Mouse (Mus musculus): ENCODE data around the gene Capn2. TPM values are rescaled to one million over a fixed set of nuclear protein-coding genes. Genes with fewer than 3 reads are reported as not detected.

The Capn2 gene
- total and polyA plus RNA-seq, 3 experiments = 10.6 to 19.3 TPM; not detected in 1

DNA sequence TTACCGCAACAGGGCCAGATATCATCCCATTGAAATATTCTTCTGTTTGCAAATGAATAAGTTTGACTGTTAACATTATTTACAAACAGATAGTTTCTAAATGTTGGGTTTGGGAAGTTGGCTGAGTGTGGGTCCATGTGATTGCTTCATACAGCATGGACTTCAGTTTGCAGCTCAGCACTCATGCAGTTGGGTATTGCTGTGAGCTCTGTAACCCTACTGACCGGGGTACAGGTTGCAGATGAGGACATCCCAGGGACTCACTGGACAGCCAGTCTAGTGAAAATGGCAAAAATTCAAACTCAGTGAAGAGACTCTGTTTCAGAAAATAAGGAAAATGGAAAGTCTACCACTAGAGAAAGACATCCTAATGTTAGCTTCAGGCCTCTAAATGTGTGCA lies 86.7 kb downstream of the Capn2 start:
- TF ChIP-seq SMC3 (IDR thresholded peaks at IDR 0.05; ENCODE audit: low read depth, low read length) (no peak), RCOR1 (IDR thresholded peaks at IDR 0.05; ENCODE audit: low read depth, low read length) (no peak), NRF1 (IDR thresholded peaks at IDR 0.05; ENCODE audit: insufficient read depth, low read depth, low read length, poor library complexity, severe bottlenecking) (no peak), USF1 (IDR thresholded peaks at IDR 0.05; ENCODE audit: low read depth, low read length) (no peak), MAZ (IDR thresholded peaks at IDR 0.05; ENCODE audit: low read depth, low read length) (no peak), E2F4 (IDR thresholded peaks at IDR 0.05; ENCODE audit: borderline replicate concordance, low read depth, low read length) (no peak), MXI1 (IDR thresholded peaks at IDR 0.05; ENCODE audit: low read depth, low read length) (no peak), RAD21 (IDR thresholded peaks at IDR 0.05; ENCODE audit: low read depth, low read length) (no peak), HCFC1 (IDR thresholded peaks at IDR 0.05; ENCODE audit: low read depth, low read length) (no peak), ELF1 (IDR thresholded peaks at IDR 0.05; ENCODE audit: low read depth, low read length) (no peak), ZMIZ1 (IDR thresholded peaks at IDR 0.05; ENCODE audit: low read depth, low read length) (no peak), POLR2AphosphoS2 (IDR thresholded peaks at IDR 0.05; ENCODE audit: low read length) (no peak), UBTF (IDR thresholded peaks at IDR 0.05; ENCODE audit: borderline replicate concordance, insufficient read depth, low read depth, low read length) (no peak), EP300 (IDR thresholded peaks at IDR 0.05; ENCODE audit: low read depth in 1 of 2, low read length in 2 of 2) (no peak)
- H3K4me1 ChIP-seq (ENCODE audit: control insufficient read depth in 1 of 2, insufficient read depth in 2 of 2, low read length in 2 of 2) = peaks cover 2 to 8% of the 10 kb centered on the region in 2 experiments
- peaks cover 0 to 10% of the 10 kb centered on the region in 2 experiments for H3K36me3 ChIP-seq (ENCODE audit: control insufficient read depth in 1 of 2, insufficient read depth in 2 of 2, low read length in 2 of 2)
- no peaks in the 10 kb centered on the region for H3K79me2 ChIP-seq (ENCODE audit: control insufficient read depth, insufficient read depth, low read length, poor library complexity)
- H3K4me3 ChIP-seq (ENCODE audit: control insufficient read depth in 1 of 2, insufficient read depth in 1 of 2, low read depth in 2 of 2, low read length in 2 of 2) = no peak overlapping the region
- no peaks in the 10 kb centered on the region for H3K27me3 ChIP-seq (ENCODE audit: control insufficient read depth in 1 of 2, insufficient read depth in 2 of 2, low read length in 2 of 2)
- no peaks in the 10 kb centered on the region for H3K9me3 ChIP-seq (replicated peaks; ENCODE audit: insufficient read depth, low read length)
- no peak overlapping the region for H3K9ac ChIP-seq (ENCODE audit: control insufficient read depth, low read depth, low read length, poor library complexity, severe bottlenecking)
- no peak for DNase-seq (ENCODE audit: low read depth, low spot score)
- no peak overlapping the region for H3K27ac ChIP-seq (ENCODE audit: control insufficient read depth, low read depth, low read length)

DNA sequence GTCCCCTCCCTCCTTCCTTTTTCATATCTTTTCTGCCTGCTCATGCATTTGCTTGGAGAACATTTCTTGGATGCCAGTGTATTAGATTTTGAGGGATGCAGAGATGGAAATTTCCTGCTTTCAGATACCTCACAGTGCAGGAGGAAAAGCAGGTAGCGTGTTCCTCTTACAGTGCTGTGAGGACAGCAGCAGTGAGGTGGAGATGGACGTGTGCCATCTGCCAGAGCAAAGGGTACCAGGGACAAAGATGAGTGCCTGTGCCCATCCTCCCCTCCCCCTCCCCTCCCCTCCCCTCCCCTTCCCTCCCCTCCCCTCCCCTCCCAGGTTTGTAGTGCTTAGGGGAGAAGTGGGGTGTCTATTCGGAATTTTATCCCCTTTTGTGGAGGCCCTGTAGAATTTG lies 87.6 kb downstream of the Capn2 start:
- Histone ChIP-seq H3K9ac (ENCODE audit: control insufficient read depth, low read depth, low read length, poor library complexity, severe bottlenecking) (no peak overlapping the region), H3K79me2 (ENCODE audit: control insufficient read depth, insufficient read depth, low read length, poor library complexity) (no peaks in the 10 kb centered on the region), H3K4me3 (ENCODE audit: control insufficient read depth in 1 of 2, insufficient read depth in 1 of 2, low read depth in 2 of 2, low read length in 2 of 2) (no peak overlapping the region), H3K36me3 (ENCODE audit: control insufficient read depth in 1 of 2, insufficient read depth in 2 of 2, low read length in 2 of 2) (peaks cover 0 to 11% of the 10 kb centered on the region in 2 experiments; a peak in 3 of 4 replicates), H3K4me1 (ENCODE audit: control insufficient read depth in 1 of 2, insufficient read depth in 2 of 2, low read length in 2 of 2) (peaks cover 2 to 10% of the 10 kb centered on the region in 2 experiments), H3K9me3 (replicated peaks; ENCODE audit: insufficient read depth, low read length) (no peaks in the 10 kb centered on the region), H3K27ac (ENCODE audit: control insufficient read depth, low read depth, low read length) (no peak overlapping the region), H3K27me3 (ENCODE audit: control insufficient read depth in 1 of 2, insufficient read depth in 2 of 2, low read length in 2 of 2) (no peaks in the 10 kb centered on the region)
- TF ChIP-seq ZMIZ1 (IDR thresholded peaks at IDR 0.05; ENCODE audit: low read depth, low read length) (no peak), POLR2AphosphoS5 (IDR thresholded peaks at IDR 0.05; ENCODE audit: borderline replicate concordance, low read depth, low read length) (no peak), MYB (IDR thresholded peaks at IDR 0.05; ENCODE audit: low read depth, low read length) (no peak), ZNF384 (IDR thresholded peaks at IDR 0.05; ENCODE audit: low read depth, low read length) (no peak), ZKSCAN1 (IDR thresholded peaks at IDR 0.05; ENCODE audit: low read depth, low read length) (no peak), CTCF (IDR thresholded peaks at IDR 0.05 in 2 of 3, conservative IDR thresholded peaks at IDR 0.05 in 1 of 3; ENCODE audit: control insufficient read depth in 1 of 3, insufficient read depth in 1 of 3, low read depth in 2 of 3, low read length in 3 of 3, poor library complexity in 1 of 3, severe bottlenecking in 1 of 3) (no peak), ZC3H11A (IDR thresholded peaks at IDR 0.05; ENCODE audit: low read depth, low read length) (no peak), POLR2AphosphoS2 (IDR thresholded peaks at IDR 0.05; ENCODE audit: low read length) (no peak), USF1 (IDR thresholded peaks at IDR 0.05; ENCODE audit: low read depth, low read length) (no peak), JUND (IDR thresholded peaks at IDR 0.05; ENCODE audit: low read depth, low read length) (no peak), RCOR1 (IDR thresholded peaks at IDR 0.05; ENCODE audit: low read depth, low read length) (no peak), MAX (IDR thresholded peaks at IDR 0.05; ENCODE audit: low read length) (no peak), TBP (IDR thresholded peaks at IDR 0.05; ENCODE audit: low read depth, low read length) (no peak), MAZ (IDR thresholded peaks at IDR 0.05; ENCODE audit: low read depth, low read length) (no peak), CHD2 (IDR thresholded peaks at IDR 0.05; ENCODE audit: low read length) (no peak)
- no peak for DNase-seq (ENCODE audit: low read depth, low spot score)

Data from MEL (cell line).